Mouse (Mus musculus): ENCODE data around the gene Orc1. TPM values are rescaled to one million over a fixed set of nuclear protein-coding genes. Genes with fewer than 3 reads are reported as not detected.

Orc1 gene
- polyA plus RNA-seq, 1 experiment from 2014 or later: 25.0 TPM

- Histone ChIP-seq H3K27ac (peak overlapping the region; percentile 96), H3K4me1 (peaks cover 20% of the 10 kb centered on the region), H3K9me3 (no peaks in the 10 kb centered on the region), H3K27me3 (ENCODE audit: poor library complexity, severe bottlenecking) (no peaks in the 10 kb centered on the region), H3K36me3 (replicated peaks) (peaks cover 46% of the 10 kb centered on the region), H3K4me3 (peak overlapping the region; percentile 85)
- no peak for DNase-seq (ENCODE audit: extremely low spot score, low spot score)
- WGBS: 3% methylated on average over 10 of the region's 10 CpGs
These were observed 39.9 kb downstream of the Orc1 start for GRCm38 (mm10) chr4:108619165-108619564.

- Histone ChIP-seq H3K36me3 (replicated peaks) (peaks cover 46% of the 10 kb centered on the region), H3K27ac (peak within 1 kb of the TSS; percentile 96), H3K4me3 (peak within 1 kb of the TSS; percentile 85), H3K9me3 (no peaks in the 10 kb centered on the region), H3K4me1 (peaks cover 20% of the 10 kb centered on the region), H3K27me3 (ENCODE audit: poor library complexity, severe bottlenecking) (no peaks in the 10 kb centered on the region)
- WGBS: under 1% methylated on average over 86 of the region's 86 CpGs
- peak; percentile 89 for DNase-seq (ENCODE audit: extremely low spot score, low spot score)
These were observed 40.5 kb downstream of the Orc1 start, which contains the start of gene Cc2d1b for GRCm38 (mm10) chr4:108619587-108620341. Gene Cc2d1b (plus strand): TSS chr4:108619940.

- no peaks in the 10 kb centered on the region for H3K9me3 ChIP-seq
- H3K4me1 ChIP-seq: peaks cover 20% of the 10 kb centered on the region
- H3K36me3 ChIP-seq (replicated peaks): peaks cover 46% of the 10 kb centered on the region
- peak overlapping the region; percentile 96 for H3K27ac ChIP-seq
- 20% methylated on average over 8 of the region's 8 CpGs for WGBS
- peak overlapping the region; percentile 85 for H3K4me3 ChIP-seq
- DNase-seq (ENCODE audit: extremely low spot score, low spot score): peak; percentile 37
- no peaks in the 10 kb centered on the region for H3K27me3 ChIP-seq (ENCODE audit: poor library complexity, severe bottlenecking)
These were observed 41.3 kb downstream of the Orc1 start for GRCm38 (mm10) chr4:108620536-108620935.

- Histone ChIP-seq H3K9me3 (no peaks in the 10 kb centered on the region), H3K4me3 (no peak overlapping the region), H3K36me3 (replicated peaks) (peaks cover 46% of the 10 kb centered on the region), H3K27ac (no peak overlapping the region), H3K4me1 (peaks cover 20% of the 10 kb centered on the region), H3K27me3 (ENCODE audit: poor library complexity, severe bottlenecking) (no peaks in the 10 kb centered on the region)
- 91% methylated on average over 6 of the region's 6 CpGs for WGBS
- DNase-seq (ENCODE audit: extremely low spot score, low spot score): no peak
These were observed 42.3 kb downstream of the Orc1 start for GRCm38 (mm10) chr4:108621504-108621903.

GRCm38 (mm10) chr4:108627066-108627465, 47.8 kb downstream of the Orc1 start:
- WGBS: 93% methylated on average over 5 of the region's 5 CpGs
- Histone ChIP-seq H3K4me1 (no peaks in the 10 kb centered on the region), H3K36me3 (replicated peaks) (peaks cover 90% of the 10 kb centered on the region), H3K9me3 (no peaks in the 10 kb centered on the region), H3K4me3 (no peak overlapping the region), H3K27me3 (ENCODE audit: poor library complexity, severe bottlenecking) (no peaks in the 10 kb centered on the region), H3K27ac (no peak overlapping the region)
- no peak for DNase-seq (ENCODE audit: extremely low spot score, low spot score)

- peaks cover 98% of the 10 kb centered on the region for H3K36me3 ChIP-seq (replicated peaks)
- no peak overlapping the region for H3K27ac ChIP-seq
- H3K9me3 ChIP-seq: no peaks in the 10 kb centered on the region
- WGBS: 87% methylated on average over 7 of the region's 7 CpGs
- no peaks in the 10 kb centered on the region for H3K27me3 ChIP-seq (ENCODE audit: poor library complexity, severe bottlenecking)
- no peaks in the 10 kb centered on the region for H3K4me1 ChIP-seq
- H3K4me3 ChIP-seq: no peak overlapping the region
- DNase-seq (ENCODE audit: extremely low spot score, low spot score): no peak
These were observed 50.2 kb downstream of the Orc1 start for GRCm38 (mm10) chr4:108629363-108629880.

- Histone ChIP-seq H3K4me3 (no peak overlapping the region), H3K27ac (no peak overlapping the region), H3K9me3 (no peaks in the 10 kb centered on the region), H3K4me1 (peaks cover 6% of the 10 kb centered on the region), H3K36me3 (replicated peaks) (peaks cover 98% of the 10 kb centered on the region), H3K27me3 (ENCODE audit: poor library complexity, severe bottlenecking) (no peaks in the 10 kb centered on the region)
- DNase-seq (ENCODE audit: extremely low spot score, low spot score): no peak
- 96% methylated on average over 9 of the region's 9 CpGs for WGBS
These were observed 50.9 kb downstream of the Orc1 start for GRCm38 (mm10) chr4:108630096-108630495.

GRCm38 (mm10) chr4:108631616-108632015, 52.4 kb downstream of the Orc1 start:
- H3K4me3 ChIP-seq: no peak overlapping the region
- DNase-seq (ENCODE audit: extremely low spot score, low spot score): no peak
- 91% methylated on average over 4 of the region's 4 CpGs for WGBS
- H3K36me3 ChIP-seq (replicated peaks): peaks cover 96% of the 10 kb centered on the region
- no peak overlapping the region for H3K27ac ChIP-seq
- H3K4me1 ChIP-seq: peaks cover 8% of the 10 kb centered on the region
- H3K27me3 ChIP-seq (ENCODE audit: poor library complexity, severe bottlenecking): no peaks in the 10 kb centered on the region
- no peaks in the 10 kb centered on the region for H3K9me3 ChIP-seq

- peaks cover 94% of the 10 kb centered on the region for H3K36me3 ChIP-seq (replicated peaks)
- no peaks in the 10 kb centered on the region for H3K9me3 ChIP-seq
- H3K4me1 ChIP-seq: peaks cover 8% of the 10 kb centered on the region
- no peaks in the 10 kb centered on the region for H3K27me3 ChIP-seq (ENCODE audit: poor library complexity, severe bottlenecking)
- no peak for DNase-seq (ENCODE audit: extremely low spot score, low spot score)
- 85% methylated on average over 12 of the region's 12 CpGs for WGBS
- no peak overlapping the region for H3K4me3 ChIP-seq
- H3K27ac ChIP-seq: no peak overlapping the region
These were observed 54.5 kb downstream of the Orc1 start for GRCm38 (mm10) chr4:108633703-108634102.

GRCm38 (mm10) chr4:108634696-108635095, 55.5 kb downstream of the Orc1 start:
- Histone ChIP-seq H3K27ac (peak overlapping the region; percentile 51; the same call in 1 of the 2 replicates), H3K4me3 (no peak overlapping the region), H3K4me1 (peaks cover 8% of the 10 kb centered on the region), H3K9me3 (no peaks in the 10 kb centered on the region), H3K36me3 (replicated peaks) (peaks cover 94% of the 10 kb centered on the region), H3K27me3 (ENCODE audit: poor library complexity, severe bottlenecking) (no peaks in the 10 kb centered on the region)
- no peak for DNase-seq (ENCODE audit: extremely low spot score, low spot score)
- WGBS: 68% methylated on average over 4 of the region's 4 CpGs

- Histone ChIP-seq H3K27me3 (ENCODE audit: poor library complexity, severe bottlenecking) (no peaks in the 10 kb centered on the region), H3K36me3 (replicated peaks) (peaks cover 92% of the 10 kb centered on the region), H3K27ac (peak overlapping the region; percentile 51; the same call in 1 of the 2 replicates), H3K9me3 (no peaks in the 10 kb centered on the region), H3K4me3 (no peak overlapping the region), H3K4me1 (peaks cover 8% of the 10 kb centered on the region)
- DNase-seq (ENCODE audit: extremely low spot score, low spot score): no peak
These were observed 55.9 kb downstream of the Orc1 start for GRCm38 (mm10) chr4:108635101-108635500.

GRCm38 (mm10) chr4:108637721-108638120, 58.5 kb downstream of the Orc1 start:
- H3K9me3 ChIP-seq: no peaks in the 10 kb centered on the region
- peaks cover 91% of the 10 kb centered on the region for H3K36me3 ChIP-seq (replicated peaks)
- H3K27me3 ChIP-seq (ENCODE audit: poor library complexity, severe bottlenecking): no peaks in the 10 kb centered on the region
- H3K4me1 ChIP-seq: peaks cover 8% of the 10 kb centered on the region
- no peak overlapping the region for H3K27ac ChIP-seq
- no peak for DNase-seq (ENCODE audit: extremely low spot score, low spot score)
- 94% methylated on average over 3 of the region's 3 CpGs for WGBS
- no peak overlapping the region for H3K4me3 ChIP-seq

GRCm38 (mm10) chr4:108638752-108639151, 59.5 kb downstream of the Orc1 start:
- DNase-seq (ENCODE audit: extremely low spot score, low spot score): no peak
- H3K4me1 ChIP-seq: peaks cover 8% of the 10 kb centered on the region
- H3K27ac ChIP-seq: no peak overlapping the region
- H3K9me3 ChIP-seq: no peaks in the 10 kb centered on the region
- peaks cover 90% of the 10 kb centered on the region for H3K36me3 ChIP-seq (replicated peaks)
- no peak overlapping the region for H3K4me3 ChIP-seq
- WGBS: 89% methylated on average over 5 of the region's 5 CpGs
- no peaks in the 10 kb centered on the region for H3K27me3 ChIP-seq (ENCODE audit: poor library complexity, severe bottlenecking)
